Mouse (Mus musculus): ENCODE results near the gene Prl3b1.

Prl3b1 gene

DNA sequence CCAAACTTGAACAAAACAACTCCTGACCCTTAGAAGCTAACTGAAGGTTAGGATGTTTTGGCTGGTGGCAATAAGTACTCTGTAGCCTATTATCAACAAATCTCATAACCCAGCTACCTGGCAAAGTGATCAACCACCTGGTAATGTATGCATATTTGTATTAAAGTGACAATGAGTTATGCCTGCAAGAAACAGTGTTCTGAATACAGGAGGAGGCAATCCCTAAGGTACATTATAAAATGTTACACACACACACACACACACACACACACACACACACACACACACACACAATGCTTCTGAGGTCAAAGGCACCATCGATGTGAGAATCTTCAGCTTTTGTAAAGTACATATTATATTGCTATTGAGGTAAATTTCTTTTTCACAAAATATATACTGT is at the start of gene Prl3b1:
TSS of gene Prl3b1 (plus strand) at position 301 of the 400 bp plus-strand sequence.
- no peak for DNase-seq (ENCODE audit: low read depth, low spot score)

DNA sequence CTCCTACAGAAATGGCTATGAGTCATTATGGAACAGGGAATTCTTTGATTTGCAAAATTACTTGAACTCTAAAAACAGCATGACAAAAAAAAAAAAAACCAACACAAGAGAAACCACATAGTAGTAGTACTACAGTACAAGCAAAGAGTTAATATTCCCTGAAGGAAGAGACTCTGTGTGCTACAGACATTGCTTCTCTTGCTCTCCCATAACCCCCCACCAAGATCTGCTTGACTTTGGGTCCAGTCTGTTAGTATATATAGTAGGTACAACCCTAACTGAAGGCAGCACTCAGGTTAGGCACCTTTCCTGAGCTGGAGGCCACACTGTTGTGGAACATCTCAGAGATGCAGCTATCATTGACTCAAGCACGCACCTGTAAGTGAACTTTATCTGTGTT is 45.3 kb upstream of the Prl3b1 start, which contains the start of gene Prl3c1:
TSS of gene Prl3c1 (plus strand) at position 301 of the 400 bp plus-strand sequence.
- no peak for DNase-seq (ENCODE audit: low read depth, low spot score)

DNA sequence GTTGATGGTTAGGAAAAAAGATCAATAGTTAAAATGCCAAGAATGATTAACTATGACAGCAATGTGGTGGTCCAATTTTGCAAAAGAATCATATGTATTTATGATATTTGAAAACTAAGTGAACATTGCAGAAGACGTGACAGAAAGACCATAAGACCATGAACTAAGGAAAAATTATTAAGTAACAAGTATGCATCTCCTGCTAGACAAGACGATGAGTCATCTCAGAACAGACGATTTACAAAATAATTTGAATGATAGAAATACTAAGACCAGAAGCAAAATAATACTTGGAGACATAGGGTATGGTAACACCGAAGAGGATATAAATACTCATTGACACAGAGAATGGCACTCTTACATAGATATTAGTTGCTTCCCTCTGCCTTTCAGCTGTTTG is 17.5 kb downstream of the Prl3b1 start, which contains the start of gene Prl3a1:
TSS of gene Prl3a1 (plus strand) at position 301 of the 400 bp plus-strand sequence.
- no peak for DNase-seq (ENCODE audit: low read depth, low spot score)
